Mouse (Mus musculus) adrenal gland (tissue): ENCODE measurements around the gene Pygo2.
"Not testable (repeated sequence)": the region's sequence is repeated elsewhere in the genome, so short reads cannot be mapped to it uniquely, and the experiment has no call there.

Experiments
- intact Hi-C: fragments of 180-260 bp; cut with DNase I; formaldehyde crosslinking; loops from one replicate; pipeline ENCODE4 v1.15.1; 2025

Gene Pygo2

DNA sequence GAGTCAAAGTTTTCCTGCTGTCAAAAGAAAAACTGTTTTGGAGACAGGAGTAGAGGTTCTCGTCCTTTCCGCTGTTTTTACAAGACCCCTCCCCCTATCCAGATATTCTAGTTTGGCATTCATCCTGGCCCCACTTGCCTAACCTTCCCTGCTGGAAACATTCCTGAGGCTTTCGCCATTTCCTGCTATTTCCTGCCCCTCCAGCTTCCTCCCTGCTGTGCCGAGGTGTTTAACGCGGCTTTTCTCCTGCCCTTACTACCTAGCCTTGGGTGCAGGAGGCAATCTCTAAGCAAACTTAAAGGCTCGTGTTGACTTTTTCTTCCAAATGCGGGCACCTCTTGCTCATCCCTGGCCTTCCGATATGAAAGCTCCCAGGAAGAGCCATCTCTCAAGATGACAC lies 10.4 kb upstream of the Pygo2 start:
- intact Hi-C loops = no loop called here

DNA sequence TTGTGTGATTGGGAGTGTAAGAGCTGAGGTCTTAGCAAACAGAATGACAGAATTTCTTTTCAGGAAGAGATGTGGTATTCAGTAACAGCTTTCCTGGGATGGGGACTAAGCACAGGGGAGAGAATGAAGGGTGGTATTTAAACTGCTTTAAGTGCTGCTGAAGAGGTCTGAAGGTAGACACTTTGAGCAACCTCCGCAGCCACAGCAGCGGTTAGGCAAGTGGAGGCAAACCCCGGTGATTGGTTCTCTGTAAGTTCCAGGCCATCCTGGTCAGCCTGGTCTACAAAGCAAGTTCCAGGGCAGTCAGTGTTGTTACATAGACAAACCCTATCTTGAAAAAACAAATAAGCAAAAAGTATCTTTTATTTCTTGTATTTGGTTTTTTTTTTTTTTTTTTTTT lies 10.0 kb upstream of the Pygo2 start:
- intact Hi-C loops = no loop called here

DNA sequence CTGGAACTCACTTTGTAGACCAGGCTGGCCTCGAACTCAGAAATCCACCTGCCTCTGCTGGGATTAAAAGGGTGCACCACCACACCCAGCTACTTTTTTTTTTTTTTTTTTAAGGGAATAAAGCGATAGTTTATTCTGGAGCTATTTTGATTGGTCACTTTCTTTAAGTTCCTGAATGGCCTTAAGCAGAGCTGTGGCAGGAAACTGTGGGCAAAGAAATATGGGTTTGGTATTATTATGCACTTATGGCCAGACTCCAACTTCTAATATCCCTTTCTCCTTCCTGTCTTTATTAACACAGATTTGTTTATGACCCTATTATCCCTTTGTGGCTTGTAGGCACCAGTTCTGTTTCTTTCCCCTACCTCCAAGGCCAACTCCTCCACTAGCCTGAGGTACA lies 9.6 kb upstream of the Pygo2 start:
- intact Hi-C loops = no loop called here

DNA sequence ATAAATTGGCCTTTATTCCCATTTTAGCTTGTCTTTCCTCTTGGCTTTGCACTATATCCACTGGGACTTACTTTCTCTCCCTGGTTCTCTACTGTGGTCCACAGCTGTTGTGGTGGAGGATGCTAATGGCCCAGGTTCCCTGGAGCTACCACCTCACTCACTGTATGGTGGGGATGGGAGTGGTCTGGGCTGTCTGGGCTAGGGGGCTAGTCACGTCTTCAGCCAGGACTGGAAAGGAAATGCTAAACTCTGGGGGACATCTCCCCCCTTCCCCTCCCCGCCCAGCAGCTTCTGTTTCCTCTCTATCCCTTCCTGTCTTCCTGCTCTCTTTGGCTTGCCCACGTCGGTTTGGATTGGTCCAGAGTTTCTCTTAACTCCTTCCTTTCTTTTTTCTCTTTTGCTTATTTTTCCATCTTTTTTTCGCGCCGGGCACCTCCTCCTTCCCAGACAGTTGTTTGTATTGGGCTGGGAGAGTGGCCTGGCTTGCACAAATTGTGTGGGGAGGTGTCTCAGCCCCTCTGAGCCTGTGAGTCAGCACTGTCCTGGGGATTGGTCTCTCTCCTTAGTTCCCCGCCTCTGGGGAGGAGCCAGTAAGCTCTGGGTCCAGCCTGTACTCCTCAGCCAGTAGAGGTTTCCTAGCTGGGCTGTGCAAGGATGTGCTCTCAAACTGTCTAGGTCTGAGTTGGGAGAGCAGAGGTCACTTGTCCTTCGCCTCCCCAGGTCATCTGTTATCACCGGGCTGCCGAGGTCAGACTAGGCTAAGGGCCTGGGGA lies 8.8 kb upstream of the Pygo2 start:
- intact Hi-C loops = no loop called here

DNA sequence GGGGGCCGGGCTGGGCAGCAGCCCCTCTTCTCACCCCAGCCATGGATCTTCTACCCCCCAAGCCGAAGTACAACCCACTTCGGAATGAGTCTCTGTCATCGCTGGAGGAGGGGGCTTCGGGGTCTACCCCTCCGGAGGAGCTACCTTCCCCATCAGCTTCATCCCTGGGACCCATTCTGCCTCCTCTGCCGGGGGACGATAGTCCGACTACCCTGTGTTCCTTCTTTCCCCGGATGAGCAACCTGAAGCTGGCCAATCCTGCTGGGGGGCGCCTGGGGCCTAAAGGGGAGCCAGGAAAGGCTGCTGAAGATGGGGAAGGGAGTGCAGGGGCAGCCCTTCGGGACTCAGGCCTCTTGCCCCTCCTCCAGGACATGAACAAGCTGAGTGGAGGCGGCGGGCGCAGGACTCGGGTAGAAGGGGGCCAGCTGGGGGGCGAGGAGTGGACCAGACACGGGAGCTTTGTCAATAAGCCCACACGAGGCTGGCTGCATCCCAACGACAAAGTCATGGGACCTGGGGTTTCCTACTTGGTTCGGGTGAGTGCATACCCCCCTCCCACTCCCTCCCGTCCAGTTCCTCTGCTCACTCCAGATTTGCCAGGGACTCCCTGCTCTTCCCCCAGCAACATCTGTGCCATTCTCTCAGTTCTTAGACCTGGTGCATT lies 8.1 kb upstream of the Pygo2 start:
- intact Hi-C loops = no loop called here

DNA sequence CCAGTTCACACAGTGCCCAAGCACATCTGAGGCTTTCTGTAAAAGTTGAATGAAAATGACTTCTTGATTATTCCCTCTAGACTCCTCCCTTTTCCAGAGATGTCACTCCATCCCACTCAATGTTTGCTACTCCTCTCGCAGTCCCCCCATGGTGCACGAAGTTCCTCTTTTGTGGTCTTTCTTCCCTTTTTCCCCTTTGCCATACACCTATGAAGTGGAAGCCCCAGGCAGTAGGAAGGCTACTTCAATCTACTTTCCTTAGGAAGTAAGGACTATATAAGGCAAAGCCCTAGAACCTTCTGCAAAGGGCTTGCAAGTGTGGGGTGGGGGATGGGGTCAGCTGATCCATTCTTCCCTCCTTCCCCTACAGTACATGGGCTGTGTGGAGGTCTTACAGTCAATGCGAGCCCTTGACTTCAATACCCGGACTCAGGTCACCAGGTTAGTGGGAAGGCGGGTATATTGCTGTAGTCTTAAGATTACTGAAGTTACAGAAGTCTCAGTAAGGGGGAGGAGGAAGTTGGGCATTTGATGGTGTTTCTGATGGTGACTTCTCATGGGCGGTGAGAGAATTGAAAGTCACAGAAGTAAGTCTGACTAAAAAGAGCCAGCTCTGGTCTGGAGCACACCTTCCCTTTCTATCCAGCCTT lies 7.3 kb upstream of the Pygo2 start:
- intact Hi-C loops = no loop called here

DNA sequence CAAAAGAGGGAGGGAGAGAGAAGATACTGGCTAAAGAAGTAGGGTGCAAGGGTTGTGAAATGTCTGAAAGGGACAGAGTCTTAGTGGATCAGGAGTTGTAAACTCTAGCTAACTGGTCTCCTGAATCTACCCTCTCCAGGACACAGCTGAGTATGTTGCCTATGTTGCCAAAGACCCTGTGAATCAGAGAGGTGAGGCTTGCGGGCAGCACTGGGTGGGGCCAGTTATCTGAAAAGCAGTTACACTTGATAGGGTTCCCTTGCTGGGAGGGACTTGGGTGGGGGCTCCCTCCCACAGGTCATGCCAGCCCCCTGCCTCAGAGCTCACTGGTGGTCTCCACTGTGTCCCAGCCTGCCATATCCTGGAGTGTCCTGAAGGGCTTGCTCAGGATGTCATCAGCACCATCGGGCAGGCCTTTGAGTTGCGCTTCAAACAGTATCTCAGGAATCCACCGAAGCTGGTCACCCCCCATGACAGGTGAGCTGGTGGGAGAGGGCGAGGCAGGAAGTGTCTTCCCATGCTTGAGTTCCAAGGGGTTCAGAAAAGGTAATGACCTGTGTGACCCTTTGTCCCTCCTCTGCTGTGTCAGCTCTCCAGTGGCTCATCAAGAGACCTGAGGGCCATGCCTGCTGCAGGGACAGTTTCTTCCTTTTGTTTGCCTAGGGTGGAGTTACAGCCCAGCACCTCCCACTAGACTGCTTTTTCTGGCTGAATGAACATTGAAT lies 5.4 kb upstream of the Pygo2 start:
- intact Hi-C loops = no loop called here

DNA sequence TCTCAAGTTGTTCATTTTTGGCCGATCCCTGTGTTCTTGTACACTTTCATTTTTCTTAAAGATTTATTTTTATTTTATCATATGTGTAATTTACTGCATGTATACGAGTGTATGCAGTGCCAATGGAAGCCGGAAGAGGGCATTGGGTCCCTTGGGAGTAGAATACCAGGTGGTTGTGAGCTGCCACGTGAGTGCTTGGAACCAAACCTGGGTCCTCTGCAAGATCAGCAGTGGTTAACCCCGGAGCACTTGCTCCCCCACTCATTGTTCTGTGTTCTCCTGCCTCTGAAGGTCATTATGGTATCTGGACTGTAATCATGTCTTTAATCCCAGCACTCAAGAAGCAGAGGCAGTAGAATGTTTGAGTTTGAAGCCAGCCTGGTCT lies 4.9 kb upstream of the Pygo2 start:
- intact Hi-C loops = no loop called here

DNA sequence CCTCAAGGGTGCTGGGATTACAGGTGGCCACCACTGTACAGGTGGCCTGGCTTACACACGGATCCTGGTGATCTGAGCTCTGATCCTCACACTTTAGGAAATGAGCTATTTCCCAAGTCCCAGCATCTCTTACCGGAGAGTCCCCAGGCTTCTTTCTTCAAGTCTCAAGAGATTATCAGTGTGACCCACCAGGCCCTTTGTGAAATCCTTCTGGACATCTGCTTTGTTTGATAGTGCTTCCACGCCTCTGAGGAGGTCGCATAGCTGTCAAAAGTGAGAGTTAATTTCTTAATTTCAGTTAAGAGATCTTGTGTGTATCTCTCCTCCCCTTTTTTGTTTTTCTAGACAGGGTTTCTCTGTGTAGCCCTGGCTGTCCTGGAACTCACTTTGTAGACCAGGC lies 4.1 kb upstream of the Pygo2 start:
- intact Hi-C loops = no loop called here

DNA sequence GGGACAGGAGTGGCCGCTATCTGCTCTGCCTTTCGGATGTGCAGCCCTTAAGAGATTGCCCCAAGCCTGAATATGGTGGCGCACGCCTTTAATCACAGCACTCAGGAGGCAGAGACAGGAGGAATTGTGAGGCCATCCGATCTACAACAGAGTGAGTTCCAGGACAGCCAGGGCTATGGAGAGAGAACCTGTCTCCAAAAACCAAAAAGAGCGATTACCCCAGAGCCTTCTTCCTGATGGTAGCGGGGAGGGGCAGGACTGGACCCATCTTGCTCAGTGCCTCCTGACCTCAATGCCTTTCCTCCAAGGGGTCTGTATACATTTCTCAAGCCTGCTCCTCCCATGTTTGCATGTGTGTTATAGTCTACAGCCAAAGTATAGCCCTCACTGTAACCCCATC lies 993 bp upstream of the Pygo2 start:
- intact Hi-C loops = not testable (repeated sequence)

DNA sequence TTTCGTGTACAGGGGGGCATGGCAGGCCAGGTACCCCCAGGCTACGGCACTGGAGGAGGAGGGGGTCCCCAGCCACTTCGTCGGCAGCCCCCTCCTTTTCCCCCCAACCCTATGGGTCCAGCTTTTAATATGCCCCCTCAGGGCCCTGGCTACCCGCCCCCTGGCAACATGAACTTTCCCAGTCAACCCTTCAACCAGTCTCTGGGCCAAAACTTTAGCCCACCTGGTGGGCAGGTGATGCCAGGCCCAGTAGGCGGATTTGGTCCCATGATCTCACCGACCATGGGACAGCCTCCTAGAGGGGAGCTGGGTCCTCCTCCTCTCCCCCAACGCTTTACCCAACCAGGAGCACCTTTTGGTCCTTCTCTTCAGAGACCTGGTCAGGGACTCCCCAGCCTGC lies 2.6 kb downstream of the Pygo2 start:
- intact Hi-C loops = no loop called here

DNA sequence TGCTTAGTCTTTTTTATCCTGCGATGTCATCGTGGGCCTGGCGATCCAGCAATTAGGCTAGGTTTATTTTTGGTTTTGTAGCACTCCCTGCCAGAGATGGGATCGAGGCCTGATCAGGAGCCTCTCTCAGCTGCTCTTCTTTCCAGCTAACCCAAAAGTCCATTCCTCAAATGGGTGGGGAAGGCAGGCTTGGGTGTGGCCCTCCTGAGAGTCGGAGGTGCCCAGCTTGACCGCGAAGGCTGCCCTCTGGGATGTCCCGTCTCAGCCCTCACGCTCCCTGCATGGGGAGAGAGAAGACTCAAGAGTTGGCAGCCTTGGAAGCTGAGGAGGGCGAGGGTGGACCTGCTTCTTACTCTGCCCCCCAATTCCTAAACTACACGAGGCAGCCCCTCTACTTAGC lies 4.5 kb downstream of the Pygo2 start:
- intact Hi-C loops = no loop called here

DNA sequence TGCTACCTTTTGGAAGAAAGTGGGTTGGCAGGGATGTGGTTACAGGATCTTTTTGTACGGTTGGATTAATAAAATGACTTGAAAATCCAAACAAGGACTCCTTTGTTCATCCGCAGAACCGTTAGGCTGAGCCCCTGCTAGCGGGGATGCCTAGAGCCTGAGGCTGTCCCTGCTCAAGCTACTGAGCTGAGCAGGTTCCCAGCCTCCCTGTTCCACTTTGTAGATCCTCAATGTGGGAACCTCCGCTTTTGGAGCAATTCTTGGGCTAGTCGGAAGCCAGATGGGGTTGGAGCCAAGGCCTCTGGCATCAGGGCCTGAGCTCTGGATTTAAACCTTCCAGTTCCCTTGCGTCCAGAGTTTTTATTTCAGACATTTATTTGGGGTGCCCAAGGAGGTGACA lies 5.0 kb downstream of the Pygo2 start:
- intact Hi-C loops = no loop called here

DNA sequence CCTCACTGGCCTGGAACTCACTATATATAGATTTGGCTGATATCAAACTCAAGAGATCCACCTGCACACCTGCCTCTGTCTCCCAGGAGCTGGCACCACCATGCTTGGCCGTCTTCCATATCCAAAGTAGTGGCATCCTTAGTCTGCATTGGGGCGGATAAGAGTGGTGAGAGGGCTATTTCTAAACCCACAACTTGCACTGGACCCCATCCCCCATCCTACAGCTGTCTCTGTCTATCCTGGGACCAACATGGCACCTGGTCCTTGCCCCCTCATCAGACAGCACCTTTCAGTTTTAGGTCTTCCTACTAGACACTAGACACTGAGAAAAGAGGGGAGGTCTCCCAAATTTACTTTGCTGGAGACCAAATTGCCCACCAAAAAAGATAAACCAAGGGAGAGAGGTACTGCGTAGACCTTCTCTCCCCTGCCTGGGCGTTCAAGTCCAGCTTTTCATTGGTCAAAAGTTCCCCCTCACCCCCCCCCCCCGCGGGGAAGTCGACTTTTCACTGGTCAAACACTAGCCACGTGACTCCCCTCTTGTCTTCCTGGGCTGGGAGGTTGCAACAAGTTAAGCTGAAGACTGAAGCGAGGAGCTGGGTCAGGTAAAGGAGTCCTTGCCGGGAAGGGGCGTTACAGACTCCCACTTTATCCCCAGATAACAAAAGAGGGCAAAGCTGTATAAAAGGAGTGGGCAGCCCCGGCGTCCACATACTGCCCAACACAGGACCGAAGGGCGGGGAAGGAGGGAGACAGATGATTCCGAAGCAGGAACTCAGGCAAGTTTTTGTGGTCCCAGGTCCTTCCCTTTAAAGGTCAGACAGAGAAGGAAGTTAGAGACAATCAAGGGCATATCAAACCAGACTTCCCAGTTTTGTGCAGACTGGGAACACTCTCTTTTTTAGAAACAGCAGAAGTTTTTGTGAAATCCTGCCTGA lies 6.4 kb downstream of the Pygo2 start, which contains the start of gene Pbxip1:
Gene Pbxip1, plus strand, starts transcription at position 531 of the 938 bp plus-strand sequence.
- intact Hi-C loops = no loop called here

DNA sequence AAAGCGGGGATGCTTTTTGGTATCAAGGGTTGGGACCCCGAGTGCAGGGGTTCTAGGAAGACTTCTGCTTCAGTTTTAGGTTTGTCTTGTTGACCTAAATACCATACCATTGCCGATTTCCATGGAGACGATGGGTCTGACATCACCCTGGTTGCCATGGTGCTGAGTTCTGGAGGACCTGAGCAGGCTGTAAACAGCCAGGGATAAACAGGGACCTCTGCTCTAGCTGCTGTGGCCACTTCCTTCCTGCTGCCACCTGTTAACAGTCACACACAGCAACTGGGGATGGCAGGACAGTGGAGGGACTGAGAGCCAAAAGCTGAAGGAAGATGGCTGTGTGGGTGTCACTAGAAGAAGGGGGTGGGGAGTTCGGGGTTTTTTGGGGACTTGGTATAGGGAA lies 7.3 kb downstream of the Pygo2 start:
- intact Hi-C loops = no loop called here

DNA sequence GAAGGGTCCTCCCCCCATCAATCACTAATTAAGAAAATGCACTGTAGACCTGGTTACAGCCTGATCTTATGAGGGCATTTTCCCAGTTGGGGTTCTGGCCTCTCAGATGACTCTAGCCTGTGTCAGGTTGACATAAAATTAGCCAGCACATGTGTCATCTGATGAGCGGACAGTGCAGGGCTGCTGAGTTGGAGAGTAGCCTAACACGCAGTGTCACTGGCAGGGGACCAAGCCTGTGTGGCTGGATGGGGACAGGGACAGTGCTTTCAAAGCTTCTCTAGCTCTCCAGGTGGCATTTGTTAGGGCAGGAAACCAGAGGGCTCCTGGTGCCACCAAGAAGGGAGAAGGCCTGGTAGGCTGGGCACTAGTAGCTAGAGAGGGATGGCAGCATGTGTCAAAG lies 10.7 kb downstream of the Pygo2 start:
- intact Hi-C loops = no loop called here

DNA sequence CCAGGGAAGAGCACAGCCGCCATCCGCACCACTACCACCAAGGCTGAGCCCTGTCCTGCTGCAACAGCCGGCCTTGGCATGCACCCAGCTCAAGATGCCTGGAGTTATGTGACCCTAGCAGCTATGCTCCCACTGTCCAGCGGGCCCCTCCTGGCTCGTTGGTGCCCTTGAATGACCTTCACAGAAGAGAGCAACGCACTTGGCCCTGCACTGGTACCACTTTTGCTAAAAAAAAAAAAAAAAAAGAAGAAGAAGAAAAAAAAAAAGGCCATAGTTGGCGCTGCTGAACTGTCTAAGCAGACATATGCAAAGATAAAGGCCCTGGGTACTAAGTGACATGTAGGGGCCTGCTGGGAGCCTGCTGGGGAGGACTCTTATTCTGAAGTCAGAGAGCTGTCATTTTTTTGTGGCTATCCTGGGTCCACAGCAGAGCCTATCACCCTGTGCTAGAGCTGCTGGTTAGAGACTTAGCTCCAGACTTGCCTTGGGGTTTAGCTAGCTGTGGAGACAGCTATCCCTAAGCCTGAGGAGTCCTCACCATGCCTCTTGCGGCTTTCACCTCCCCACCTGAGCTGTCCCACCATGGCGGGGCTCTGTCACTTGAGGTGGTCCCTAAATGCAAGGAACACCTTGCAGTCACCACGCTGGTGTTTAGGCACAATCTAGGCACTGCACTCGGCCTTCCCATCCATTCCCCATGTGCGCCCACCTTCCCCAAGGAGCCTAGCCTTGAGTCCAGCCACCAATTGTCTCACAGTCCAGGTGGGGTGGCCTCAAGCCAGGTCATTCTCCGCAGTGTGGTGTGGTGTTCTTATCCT lies 18.9 kb downstream of the Pygo2 start:
- intact Hi-C loops = loop anchor here (2.0 kb wide), 1 partner anchor 36 kb away; no protein-coding TSS in a partner anchor

DNA sequence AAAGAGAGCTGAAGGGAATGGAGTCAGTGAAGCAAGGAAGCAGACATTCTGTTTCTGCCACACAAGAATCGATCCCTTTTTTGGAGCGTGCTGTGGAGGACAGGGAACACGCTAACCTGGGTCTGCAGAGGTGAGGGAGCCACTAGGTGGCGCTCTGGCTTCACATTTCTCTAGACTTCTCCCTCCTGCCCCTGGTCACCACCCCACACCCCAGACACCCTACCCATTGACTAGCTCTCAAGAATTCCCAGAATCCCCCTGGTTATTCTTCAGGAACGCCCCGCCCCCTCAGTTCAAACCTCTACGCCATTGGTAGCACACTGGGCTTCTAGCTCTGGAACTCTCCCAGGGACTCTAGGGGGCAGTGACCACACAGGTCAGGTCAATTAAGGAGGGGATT lies 19.5 kb downstream of the Pygo2 start:
- intact Hi-C loops = loop anchor here (2.0 kb wide), 1 partner anchor 35 kb away; no protein-coding TSS in a partner anchor

DNA sequence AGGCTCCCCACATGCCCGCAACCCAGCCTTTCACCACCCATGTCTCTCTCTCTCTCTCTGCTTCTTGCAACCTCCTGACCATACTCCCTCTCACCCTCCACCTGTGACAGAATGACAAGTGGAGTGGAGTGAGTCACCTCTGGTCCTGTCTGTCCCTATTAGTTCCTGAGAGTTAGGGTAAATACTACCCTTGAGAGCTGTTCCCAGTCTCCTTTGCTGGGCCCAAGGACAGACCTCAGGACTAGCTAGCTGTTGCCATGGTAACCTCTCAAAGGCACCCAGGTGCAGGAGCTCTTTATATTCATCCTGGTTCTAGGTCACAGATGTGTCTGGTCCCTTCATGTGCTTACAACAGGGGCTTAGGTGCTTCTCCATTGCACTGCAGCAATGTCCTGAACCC lies 21.9 kb downstream of the Pygo2 start:
- intact Hi-C loops = no loop called here
